ENCODE assay signal across 21 mouse cellular contexts in genomic region chr11:94917717-94918116, GRCm38 (mm10). TPM values are rescaled to one million over a fixed set of nuclear protein-coding genes. Genes with fewer than 3 reads are reported as not detected.
DNase-seq lines count a peak whose midpoint lies in the region; ATAC-seq and TF ChIP-seq lines count a peak whose summit lies in the region.
"Had no signal": no experiment of that assay in that cellular context is flagged by ENCODE, and none has a peak within 500 bp of the region (broad histone marks: within the 10 kb centered on the region; RNA-seq: fewer than 3 reads in every experiment).

No protein-coding gene starts in this region.

- H3K4me2 ChIP-seq in heart, embryonic 12.5 days, result no peak overlapping the region
- no peak overlapping the region for H3K4me2 ChIP-seq in lung, embryonic 16.5 days (ENCODE audit: low read depth, low read length)
- H3K4me2 ChIP-seq in heart, postnatal 0 days (ENCODE audit: low read depth, low read length), result no peak overlapping the region
- H3K4me2 ChIP-seq in stomach, postnatal 0 days (replicated peaks; ENCODE audit: low read depth), result no peak overlapping the region
- no peak overlapping the region for H3K4me2 ChIP-seq in liver, embryonic 12.5 days
- H3K4me2 ChIP-seq: midbrain, embryonic 15.5 days had no signal

- no peak; the same call in 1 of the 2 replicates for ATAC-seq in heart, embryonic 12.5 days (ENCODE audit: insufficient number of reproducible peaks, low FRiP score)
- no peak for ATAC-seq in lung, embryonic 16.5 days (ENCODE audit: low read depth)
- peak; percentile 70 for ATAC-seq in heart, postnatal 0 days (ENCODE audit: insufficient read depth, low read depth)
- ATAC-seq in stomach, postnatal 0 days (ENCODE audit: low FRiP score, low TSS enrichment), result peak; percentile 84
- no peak for ATAC-seq in liver, embryonic 12.5 days
- ATAC-seq: forebrain, embryonic 16.5 days; midbrain, embryonic 15.5 days had no signal

- H3K36me3 ChIP-seq in heart, embryonic 12.5 days, result no peaks in the 10 kb centered on the region
- H3K36me3 ChIP-seq in lung, embryonic 16.5 days (ENCODE audit: control insufficient read depth, insufficient read depth, low read length), result no peaks in the 10 kb centered on the region
- no peaks in the 10 kb centered on the region for H3K36me3 ChIP-seq in heart, postnatal 0 days (replicated peaks; ENCODE audit: control insufficient read depth, insufficient read depth, low read length)
- no peaks in the 10 kb centered on the region for H3K36me3 ChIP-seq in stomach, postnatal 0 days (ENCODE audit: control insufficient read depth, insufficient read depth, low read length)
- H3K36me3 ChIP-seq in liver, embryonic 12.5 days, result no peaks in the 10 kb centered on the region
- H3K36me3 ChIP-seq: G1E; hindbrain, embryonic 10.5 days; midbrain, embryonic 15.5 days had no signal

- H3K27me3 ChIP-seq in heart, embryonic 12.5 days (replicated peaks), result no peaks in the 10 kb centered on the region
- no peaks in the 10 kb centered on the region for H3K27me3 ChIP-seq in lung, embryonic 16.5 days (ENCODE audit: control insufficient read depth, insufficient read depth, low read depth, low read length)
- H3K27me3 ChIP-seq in heart, postnatal 0 days (ENCODE audit: control insufficient read depth, insufficient read depth, low read length), result no peaks in the 10 kb centered on the region
- no peaks in the 10 kb centered on the region for H3K27me3 ChIP-seq in stomach, postnatal 0 days (ENCODE audit: control insufficient read depth, insufficient read depth, low read length)
- peaks cover 14% of the 10 kb centered on the region; the same call in 1 of the 2 replicates for H3K27me3 ChIP-seq in liver, embryonic 12.5 days (replicated peaks)
- H3K27me3 ChIP-seq: midbrain, embryonic 15.5 days had no signal

- H3K9ac ChIP-seq in heart, embryonic 12.5 days, result no peak overlapping the region
- H3K9ac ChIP-seq in lung, embryonic 16.5 days (ENCODE audit: low read length), result no peak overlapping the region
- no peak overlapping the region for H3K9ac ChIP-seq in heart, postnatal 0 days (replicated peaks; ENCODE audit: low read depth, low read length)
- H3K9ac ChIP-seq in stomach, postnatal 0 days (ENCODE audit: low read length), result no peak overlapping the region
- H3K9ac ChIP-seq in liver, embryonic 12.5 days, result no peak overlapping the region
- H3K9ac ChIP-seq: midbrain, embryonic 15.5 days had no signal

- no peak for TF ChIP-seq EP300 in heart, postnatal 0 days (IDR thresholded peaks at IDR 0.05; ENCODE audit: low read depth)
- TF ChIP-seq EP300 in stomach, postnatal 0 days (optimal IDR thresholded peaks at IDR 0.05), result no peak

- 57% methylated on average over 6 of the region's 6 CpGs for WGBS in heart, embryonic 12.5 days
- 53% methylated on average over 6 of the region's 6 CpGs for WGBS in lung, embryonic 16.5 days
- 51% methylated on average over 6 of the region's 6 CpGs for WGBS in heart, postnatal 0 days
- 54% methylated on average over 6 of the region's 6 CpGs for WGBS in stomach, postnatal 0 days
- WGBS in liver, embryonic 12.5 days (ENCODE audit: insufficient replicate concordance), result 62% methylated on average over 6 of the region's 6 CpGs

- peaks cover 21% of the 10 kb centered on the region for H3K4me1 ChIP-seq in heart, embryonic 12.5 days (replicated peaks)
- H3K4me1 ChIP-seq in lung, embryonic 16.5 days (replicated peaks; ENCODE audit: control insufficient read depth, insufficient read depth, low read length), result peaks cover 36% of the 10 kb centered on the region
- peaks cover 10% of the 10 kb centered on the region for H3K4me1 ChIP-seq in heart, postnatal 0 days (ENCODE audit: control insufficient read depth, insufficient read depth)
- H3K4me1 ChIP-seq in stomach, postnatal 0 days (replicated peaks; ENCODE audit: control insufficient read depth, insufficient read depth), result peaks cover 7% of the 10 kb centered on the region; the same call in 1 of the 2 replicates
- H3K4me1 ChIP-seq in liver, embryonic 12.5 days, result peaks cover 13% of the 10 kb centered on the region; the same call in 1 of the 2 replicates
- H3K4me1 ChIP-seq: midbrain, embryonic 15.5 days had no signal

- H3K27ac ChIP-seq in heart, embryonic 12.5 days (ENCODE audit: poor library complexity, severe bottlenecking), result peak overlapping the region; percentile 64
- peak overlapping the region; percentile 90 for H3K27ac ChIP-seq in lung, embryonic 16.5 days (ENCODE audit: low read length)
- peak overlapping the region; percentile 47; the same call in 1 of the 2 replicates for H3K27ac ChIP-seq in heart, postnatal 0 days (ENCODE audit: low read depth)
- peak overlapping the region; percentile 53 for H3K27ac ChIP-seq in stomach, postnatal 0 days (replicated peaks)
- no peak overlapping the region for H3K27ac ChIP-seq in liver, embryonic 12.5 days
- H3K27ac ChIP-seq: hindbrain, embryonic 10.5 days; kidney, postnatal 0 days; midbrain, embryonic 15.5 days had no signal

- no peak overlapping the region for H3K4me3 ChIP-seq in heart, embryonic 12.5 days
- no peak overlapping the region for H3K4me3 ChIP-seq in lung, embryonic 16.5 days (ENCODE audit: low read length)
- H3K4me3 ChIP-seq in heart, postnatal 0 days (ENCODE audit: low read depth, low read length), result no peak overlapping the region
- no peak overlapping the region for H3K4me3 ChIP-seq in stomach, postnatal 0 days (ENCODE audit: low read depth, low read length)
- no peak overlapping the region for H3K4me3 ChIP-seq in liver, embryonic 12.5 days
- H3K4me3 ChIP-seq: hindbrain, embryonic 10.5 days; midbrain, embryonic 15.5 days had no signal

- no peaks in the 10 kb centered on the region for H3K9me3 ChIP-seq in heart, embryonic 12.5 days (replicated peaks)
- H3K9me3 ChIP-seq in lung, embryonic 16.5 days (ENCODE audit: control insufficient read depth, low read length), result no peaks in the 10 kb centered on the region
- no peaks in the 10 kb centered on the region for H3K9me3 ChIP-seq in heart, postnatal 0 days (replicated peaks; ENCODE audit: control insufficient read depth, low read length)
- H3K9me3 ChIP-seq in stomach, postnatal 0 days (ENCODE audit: control insufficient read depth, low read length), result no peaks in the 10 kb centered on the region
- H3K9me3 ChIP-seq in liver, embryonic 12.5 days (replicated peaks), result no peaks in the 10 kb centered on the region
- H3K9me3 ChIP-seq: G1E; hindbrain, embryonic 10.5 days; midbrain, embryonic 15.5 days had no signal

- 0 out of 2 replicates have a peak, but pooled peaks have one; percentile 7 for TF ChIP-seq CTCF in heart, postnatal 0 days (IDR thresholded peaks at IDR 0.05; ENCODE audit: low read depth)
- peak; percentile 40 for TF ChIP-seq CTCF in stomach, postnatal 0 days (IDR thresholded peaks at IDR 0.05; ENCODE audit: low read depth)

- intact Hi-C loops in heart, postnatal 36 days (cut with DNase I), result no loop called here

- no peak for DNase-seq in heart, postnatal 36 days
- no peak for DNase-seq in lung, postnatal 36 days
- DNase-seq in heart, postnatal 0 days (ENCODE audit: low spot score), result peak; percentile 69
- DNase-seq in stomach, postnatal 0 days (ENCODE audit: low spot score), result no peak
- DNase-seq: adrenal gland, adult 8-10 months; cerebellum, adult 8-10 months; thymus, adult 18-20 months had no signal

RNA-seq across cellular contexts. Expression of gene Col1a1, which starts 18.3 kb away (rescaled TPM):
- 404 and 446 TPM in 2 replicates for polyA plus RNA-seq in heart, embryonic 12.5 days (2016; fragmentation: Nextera tagmentation; extraction: Ambion mirVana)
- 100 to 1,000 TPM; 144 to 156 TPM for total RNA-seq in heart, postnatal 36 days (2021)
- 1,180 and 1,421 TPM in 2 replicates for polyA plus RNA-seq in lung, embryonic 16.5 days (2015; fragmentation: Nextera tagmentation; extraction: Ambion mirVana)
- 263 and 322 TPM in 2 replicates for total RNA-seq in heart, postnatal 0 days (2014; rRNA removed; ENCODE audit: low replicate concordance)
- polyA plus RNA-seq in heart, postnatal 0 days (2015; fragmentation: Nextera tagmentation; extraction: Ambion mirVana), result 334 and 345 TPM in 2 replicates
- 816 and 869 TPM in 2 replicates for polyA plus RNA-seq in stomach, postnatal 0 days (2015; fragmentation: Nextera tagmentation; extraction: Ambion mirVana)
- polyA plus RNA-seq in liver, embryonic 12.5 days (2016; fragmentation: Nextera tagmentation; extraction: Ambion mirVana), result 135 and 153 TPM in 2 replicates
- total RNA-seq: megakaryocyte progenitor cell, adult 5-6 weeks had no signal
- polyA plus RNA-seq: G1E had no signal

RNA-seq across cellular contexts. Expression of gene Hils1, which starts 49.7 kb away (rescaled TPM):
- polyA plus RNA-seq in heart, embryonic 12.5 days (2016; fragmentation: Nextera tagmentation; extraction: Ambion mirVana), result 0.30 TPM in 1 of 2 replicates, not detected in the other
- total RNA-seq in heart, postnatal 36 days (2021), result not detected
- not detected in 2 replicates for polyA plus RNA-seq in lung, embryonic 16.5 days (2015; fragmentation: Nextera tagmentation; extraction: Ambion mirVana)
- total RNA-seq in heart, postnatal 0 days (2014; rRNA removed; ENCODE audit: low replicate concordance), result not detected in 2 replicates
- 0.27 TPM in 1 of 2 replicates, not detected in the other for polyA plus RNA-seq in heart, postnatal 0 days (2015; fragmentation: Nextera tagmentation; extraction: Ambion mirVana)
- polyA plus RNA-seq in stomach, postnatal 0 days (2015; fragmentation: Nextera tagmentation; extraction: Ambion mirVana), result not detected in 2 replicates
- not detected in 2 replicates for polyA plus RNA-seq in liver, embryonic 12.5 days (2016; fragmentation: Nextera tagmentation; extraction: Ambion mirVana)
- total RNA-seq: adrenal gland, adult 8-10 months; G1E; gastrocnemius, adult 18-20 months; layer of hippocampus, adult 8-10 months; left cerebral cortex, adult 8-10 months; liver, adult 2 months; megakaryocyte progenitor cell, adult 5-6 weeks had no signal
- polyA plus RNA-seq: forebrain, embryonic 16.5 days; G1E; hindbrain, embryonic 10.5 days; kidney, postnatal 0 days; liver, adult 2 months; midbrain, embryonic 15.5 days; neural tube, embryonic 11.5 days had no signal

RNA-seq across cellular contexts. Expression of gene Sgca, which starts 58.4 kb away (rescaled TPM):
- 20.6 and 26.6 TPM in 2 replicates for polyA plus RNA-seq in heart, embryonic 12.5 days (2016; fragmentation: Nextera tagmentation; extraction: Ambion mirVana)
- 100 to 1,000 TPM; 185 to 189 TPM for total RNA-seq in heart, postnatal 36 days (2021)
- polyA plus RNA-seq in lung, embryonic 16.5 days (2015; fragmentation: Nextera tagmentation; extraction: Ambion mirVana), result 1.3 and 1.4 TPM in 2 replicates
- 47.5 and 313 TPM in 2 replicates for total RNA-seq in heart, postnatal 0 days (2014; rRNA removed; ENCODE audit: low replicate concordance)
- 62.2 and 62.4 TPM in 2 replicates for polyA plus RNA-seq in heart, postnatal 0 days (2015; fragmentation: Nextera tagmentation; extraction: Ambion mirVana)
- 0.47 and 0.80 TPM in 2 replicates for polyA plus RNA-seq in stomach, postnatal 0 days (2015; fragmentation: Nextera tagmentation; extraction: Ambion mirVana)
- polyA plus RNA-seq in liver, embryonic 12.5 days (2016; fragmentation: Nextera tagmentation; extraction: Ambion mirVana), result 0.17 TPM in 1 of 2 replicates, not detected in the other
- total RNA-seq: adrenal gland, adult 8-10 months; megakaryocyte progenitor cell, adult 5-6 weeks had no signal
- polyA plus RNA-seq: G1E; liver, adult 2 months; midbrain, embryonic 15.5 days had no signal

Comparison
In these comparisons a context has a peak if more than half of its experiments do, and no peak if none do; other contexts are left out.
1. ATAC-seq: peak in heart, postnatal 0 days (single experiment) and stomach, postnatal 0 days (single experiment); none in heart, embryonic 12.5 days (single experiment), lung, embryonic 16.5 days (single experiment) and liver, embryonic 12.5 days (single experiment).